Mouse (Mus musculus) neural tube, embryonic 11.5 days (tissue): Measurements from ENCODE around the gene Phf10. TPM values are rescaled to one million over a fixed set of nuclear protein-coding genes. Genes with fewer than 3 reads are reported as not detected.
"Not testable (repeated sequence)": the region's sequence is repeated elsewhere in the genome, so short reads cannot be mapped to it uniquely, and the experiment has no call there.

Source experiments
- ATAC-seq: fragments of 200-750 bp; cut with Nextera tagmentation; 2 replicates; pipeline ENCODE4 v1.8.0; 2017; ENCODE audit warnings: moderate number of reproducible peaks, mild to moderate bottlenecking, moderate TSS enrichment, moderate library complexity; ENCODE audit not compliant: insufficient read depth, low FRiP score, low TSS enrichment
- DNase-seq: peaks from one replicate; pipeline ENCODE4 v3.0.0-alpha.2; 2015; ENCODE audit warnings: low spot score
- H3K27ac ChIP-seq: fragments of 300-500 bp; sonication (generic); 2 replicates; pipeline ENCODE4 v1.5.1; 2014; ENCODE audit warnings: low read depth, mild to moderate bottlenecking, low read length
- H3K27me3 ChIP-seq: fragments of 300-500 bp; sonication (generic); 2 replicates; pipeline ENCODE4 v1.6.1; 2014; ENCODE audit warnings: mild to moderate bottlenecking, low read length, mixed read lengths; ENCODE audit not compliant: control insufficient read depth, insufficient read depth
- H3K36me3 ChIP-seq: fragments of 300-500 bp; sonication (generic); 2 replicates; pipeline ENCODE4 v1.6.1; 2014; ENCODE audit warnings: mild to moderate bottlenecking, low read length, moderate library complexity, mixed read lengths; ENCODE audit not compliant: control insufficient read depth, insufficient read depth
- H3K4me1 ChIP-seq: fragments of 300-500 bp; sonication (generic); 2 replicates; pipeline ENCODE4 v1.6.1; 2014; ENCODE audit warnings: low read length, mixed read lengths; ENCODE audit not compliant: control insufficient read depth, insufficient read depth
- H3K4me2 ChIP-seq: fragments of 300-500 bp; sonication (generic); 2 replicates; pipeline ENCODE4 v1.6.1; 2014; ENCODE audit warnings: low read depth, mild to moderate bottlenecking, moderate library complexity
- H3K4me3 ChIP-seq: fragments of 300-500 bp; sonication (generic); 2 replicates; pipeline ENCODE4 v1.5.1; 2014; ENCODE audit warnings: low read depth, low read length
- H3K9ac ChIP-seq: fragments of 300-500 bp; sonication (generic); 2 replicates; pipeline ENCODE4 v1.6.1; 2014; ENCODE audit warnings: mild to moderate bottlenecking, low read length
- H3K9me3 ChIP-seq: fragments of 300-500 bp; sonication (generic); 2 replicates; pipeline ENCODE4 v1.6.1; 2016; ENCODE audit warnings: low read length; ENCODE audit not compliant: control insufficient read depth
- WGBS: fragments of 180-500 bp; shearing (Covaris S2); extraction: QIAGEN DNeasy Blood & Tissue Kit; methylation state at CpG from one replicate; pipeline ENCODE4 v1.1.7; 2014; 5-methylcytosine and 5-hydroxymethylcytosine counted together
- polyA plus RNA-seq: library from polyadenylated mRNA; unstranded; fragments of >200 nt; fragmentation: Nextera tagmentation; extraction: Ambion mirVana; gene quantifications from 2 replicates; pipeline ENCODE4 v1.2.1, GENCODE M21; 2014

The Phf10 gene
- polyA plus RNA-seq, 1 experiment from 2014 or later = 37.0 TPM

DNA sequence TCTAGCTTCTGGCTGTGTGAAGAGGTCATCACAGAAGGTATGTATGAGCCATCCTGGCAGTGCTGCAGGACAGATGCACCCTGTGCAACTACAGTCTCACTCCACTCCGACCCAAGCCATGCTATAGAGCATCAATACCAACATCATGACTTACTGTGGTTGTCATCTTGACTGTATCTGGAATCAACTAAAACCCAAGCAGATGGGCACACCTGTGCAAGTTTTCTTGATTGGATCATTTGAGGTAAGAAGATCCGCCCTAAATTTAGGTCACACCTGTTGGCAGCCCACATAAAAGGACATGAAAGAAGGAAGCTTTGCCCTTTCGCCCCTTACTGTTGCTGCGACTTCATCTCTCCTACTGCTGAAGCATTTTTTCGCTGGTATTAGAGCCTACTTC, 51.7 kb downstream of the Phf10 start:
- Histone ChIP-seq H3K9ac (no peak overlapping the region), H3K4me1 (no peaks in the 10 kb centered on the region), H3K27ac (no peak overlapping the region), H3K27me3 (no peaks in the 10 kb centered on the region), H3K4me2 (no peak overlapping the region), H3K9me3 (no peaks in the 10 kb centered on the region), H3K4me3 (no peak overlapping the region), H3K36me3 (no peaks in the 10 kb centered on the region)
- ATAC-seq = no peak
- WGBS = 87% methylated on average over 5 of the region's 5 CpGs
- DNase-seq = no peak

- no peaks in the 10 kb centered on the region for H3K36me3 ChIP-seq
- WGBS = 78% methylated on average over 12 of the region's 12 CpGs
- no peaks in the 10 kb centered on the region for H3K4me1 ChIP-seq
- H3K9ac ChIP-seq = no peak overlapping the region
- no peak overlapping the region for H3K27ac ChIP-seq
- no peak for DNase-seq
- no peak overlapping the region for H3K4me2 ChIP-seq
- H3K4me3 ChIP-seq = no peak overlapping the region
- no peaks in the 10 kb centered on the region for H3K27me3 ChIP-seq
- no peak for ATAC-seq
- H3K9me3 ChIP-seq = no peaks in the 10 kb centered on the region
These were observed 53.9 kb downstream of the Phf10 start for GRCm38 (mm10) chr17:14907136-14907535.

DNA sequence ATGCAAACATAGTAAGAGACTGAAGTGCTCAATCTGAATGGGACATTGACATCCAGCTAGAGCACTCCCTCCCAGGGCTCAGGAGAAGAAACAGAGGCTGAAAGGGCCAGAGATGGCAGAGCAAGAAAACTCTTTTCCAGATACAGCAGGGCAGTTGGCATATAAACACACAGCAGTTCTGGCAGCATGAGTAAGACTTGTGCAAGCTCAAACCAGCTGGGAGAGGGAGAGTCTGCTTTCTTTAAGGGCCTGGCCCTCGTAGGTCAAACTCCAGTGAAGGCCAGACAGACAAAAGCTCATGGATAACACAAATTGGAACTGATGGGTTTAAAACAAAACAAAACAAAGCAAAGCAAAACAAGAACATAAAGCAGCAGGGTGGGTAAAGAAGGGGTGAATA, 54.5 kb downstream of the Phf10 start:
- Histone ChIP-seq H3K4me2 (no peak overlapping the region), H3K36me3 (no peaks in the 10 kb centered on the region), H3K27me3 (no peaks in the 10 kb centered on the region), H3K9me3 (no peaks in the 10 kb centered on the region), H3K4me1 (no peaks in the 10 kb centered on the region), H3K9ac (no peak overlapping the region), H3K4me3 (no peak overlapping the region), H3K27ac (no peak overlapping the region)
- DNase-seq = no peak
- no peak for ATAC-seq
- WGBS = 49% methylated on average over 1 of the region's 1 CpGs

DNA sequence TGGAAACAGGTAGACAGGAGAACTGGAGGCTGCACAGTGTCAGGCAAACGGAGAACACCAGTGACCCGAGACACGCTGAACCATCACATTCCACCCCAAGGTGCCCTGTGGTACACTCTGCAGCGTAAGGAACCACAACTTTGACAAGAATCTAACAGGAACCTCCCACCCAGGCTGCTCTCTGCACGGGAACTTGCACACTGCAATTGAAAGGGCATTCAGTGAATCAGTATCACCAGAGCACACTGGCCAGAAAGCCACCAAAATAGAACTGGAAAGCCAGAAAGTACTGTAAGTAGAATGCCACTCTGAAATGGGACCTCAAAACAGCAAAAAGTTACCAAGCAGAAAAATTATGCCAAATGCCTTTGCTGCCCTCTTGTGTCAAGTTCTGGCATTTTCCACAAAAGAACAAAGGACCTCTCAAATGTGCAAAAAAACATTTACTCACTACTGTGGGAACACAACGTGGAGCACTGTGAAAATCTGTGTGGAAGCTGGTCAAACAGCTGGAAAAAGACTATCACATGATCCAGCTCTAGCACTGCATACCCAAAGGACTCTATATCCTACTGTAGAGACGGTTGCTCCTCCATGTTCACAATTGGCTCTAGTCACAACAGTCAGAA, 56.3 kb downstream of the Phf10 start:
- no peak overlapping the region for H3K4me3 ChIP-seq
- H3K9ac ChIP-seq = no peak overlapping the region
- H3K9me3 ChIP-seq = no peaks in the 10 kb centered on the region
- DNase-seq (peak; percentile 65), ATAC-seq (peak; percentile 60)
- no peaks in the 10 kb centered on the region for H3K36me3 ChIP-seq
- H3K4me1 ChIP-seq = no peaks in the 10 kb centered on the region
- H3K27me3 ChIP-seq = no peaks in the 10 kb centered on the region
- no peak overlapping the region for H3K27ac ChIP-seq
- WGBS = 55% methylated on average over 7 of the region's 7 CpGs
- no peak overlapping the region for H3K4me2 ChIP-seq

DNA sequence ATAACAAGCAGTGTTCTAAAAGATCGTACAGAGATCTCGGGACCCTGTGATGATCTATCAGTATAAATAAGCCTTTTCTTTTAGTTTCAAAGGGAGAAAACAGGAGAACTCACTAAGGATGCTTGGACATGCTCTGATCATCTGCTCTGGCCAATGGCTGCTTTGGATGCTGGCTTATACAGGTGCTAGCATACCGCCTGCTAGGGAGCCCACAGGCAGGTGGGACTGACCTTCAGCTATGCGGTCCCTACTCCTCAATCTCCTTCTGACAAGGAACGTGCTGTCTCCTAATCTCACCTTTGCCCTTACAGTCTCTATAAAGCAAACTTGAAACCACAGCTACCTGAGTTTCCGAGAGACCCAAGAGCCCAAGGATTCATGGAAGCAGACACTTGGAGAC, 56.9 kb downstream of the Phf10 start:
- H3K4me1 ChIP-seq = no peaks in the 10 kb centered on the region
- no peaks in the 10 kb centered on the region for H3K27me3 ChIP-seq
- DNase-seq (no peak), ATAC-seq (no peak)
- H3K27ac ChIP-seq = no peak overlapping the region
- WGBS = 92% methylated on average over 6 of the region's 6 CpGs
- H3K9ac ChIP-seq = no peak overlapping the region
- H3K4me2 ChIP-seq = no peak overlapping the region
- no peaks in the 10 kb centered on the region for H3K9me3 ChIP-seq
- no peaks in the 10 kb centered on the region for H3K36me3 ChIP-seq
- no peak overlapping the region for H3K4me3 ChIP-seq

GRCm38 (mm10) chr17:14903212-14903611, 57.9 kb downstream of the Phf10 start:
- no peaks in the 10 kb centered on the region for H3K36me3 ChIP-seq
- DNase-seq = no peak
- H3K4me3 ChIP-seq = no peak overlapping the region
- H3K27ac ChIP-seq = no peak overlapping the region
- no peak for ATAC-seq
- no peaks in the 10 kb centered on the region for H3K4me1 ChIP-seq
- H3K9ac ChIP-seq = no peak overlapping the region
- no peaks in the 10 kb centered on the region for H3K9me3 ChIP-seq
- no peaks in the 10 kb centered on the region for H3K27me3 ChIP-seq
- H3K4me2 ChIP-seq = no peak overlapping the region
- WGBS = 76% methylated on average over 3 of the region's 3 CpGs

- H3K4me1 ChIP-seq = no peaks in the 10 kb centered on the region
- DNase-seq (no peak), ATAC-seq (no peak)
- no peak overlapping the region for H3K4me2 ChIP-seq
- H3K36me3 ChIP-seq = no peaks in the 10 kb centered on the region
- 85% methylated on average over 1 of the region's 1 CpGs for WGBS
- no peak overlapping the region for H3K4me3 ChIP-seq
- no peaks in the 10 kb centered on the region for H3K9me3 ChIP-seq
- no peaks in the 10 kb centered on the region for H3K27me3 ChIP-seq
- no peak overlapping the region for H3K9ac ChIP-seq
- H3K27ac ChIP-seq = no peak overlapping the region
These were observed 62.1 kb downstream of the Phf10 start for GRCm38 (mm10) chr17:14898972-14899371.

GRCm38 (mm10) chr17:14895058-14895457, 66.0 kb downstream of the Phf10 start:
- ATAC-seq, H3K36me3 ChIP-seq, DNase-seq, H3K9me3 ChIP-seq, H3K4me2 ChIP-seq, H3K27me3 ChIP-seq, H3K27ac ChIP-seq, H3K4me3 ChIP-seq, H3K4me1 ChIP-seq, H3K9ac ChIP-seq: not testable (repeated sequence)
